Mouse (Mus musculus): ENCODE results near the gene Guca2b. TPM values are rescaled to one million over a fixed set of nuclear protein-coding genes. Genes with fewer than 3 reads are reported as not detected.

Guca2b gene
- total and polyA plus RNA-seq, 3 experiments = 0.33 TPM; not detected in 2

- no peaks in the 10 kb centered on the region for H3K36me3 ChIP-seq (replicated peaks)
- no peak overlapping the region for H3K4me3 ChIP-seq (ENCODE audit: low read depth, low read length)
- peaks cover 15% of the 10 kb centered on the region; the same call in 1 of the 2 replicates for H3K27me3 ChIP-seq (ENCODE audit: insufficient read depth, low read length)
- DNase-seq (ENCODE audit: low spot score) = no peak
- no peaks in the 10 kb centered on the region for H3K4me1 ChIP-seq (ENCODE audit: insufficient read depth, low read depth, low read length)
- TF ChIP-seq CTCF (IDR thresholded peaks at IDR 0.05; ENCODE audit: low read depth, low read length) = no peak
- TF ChIP-seq TAL1 (conservative IDR thresholded peaks at IDR 0.05; ENCODE audit: low read depth, low read length) = no peak
- TF ChIP-seq GATA1 (IDR thresholded peaks at IDR 0.05; ENCODE audit: borderline replicate concordance, low read length) = no peak
- TF ChIP-seq GATA2 (IDR thresholded peaks at IDR 0.05; ENCODE audit: borderline replicate concordance, low read depth, low read length) = no peak
- no peak for TF ChIP-seq POLR2AphosphoS5 (IDR thresholded peaks at IDR 0.05; ENCODE audit: insufficient replicate concordance, low read depth, low read length)
- ATAC-seq (ENCODE audit: extremely low read depth, insufficient number of reproducible peaks, low FRiP score, poor library complexity, severe bottlenecking) = no peak
- no peaks in the 10 kb centered on the region for H3K9me3 ChIP-seq (replicated peaks)
These were observed 27.0 kb upstream of the Guca2b start for GRCm38 (mm10) chr4:119685746-119686145.

DNA sequence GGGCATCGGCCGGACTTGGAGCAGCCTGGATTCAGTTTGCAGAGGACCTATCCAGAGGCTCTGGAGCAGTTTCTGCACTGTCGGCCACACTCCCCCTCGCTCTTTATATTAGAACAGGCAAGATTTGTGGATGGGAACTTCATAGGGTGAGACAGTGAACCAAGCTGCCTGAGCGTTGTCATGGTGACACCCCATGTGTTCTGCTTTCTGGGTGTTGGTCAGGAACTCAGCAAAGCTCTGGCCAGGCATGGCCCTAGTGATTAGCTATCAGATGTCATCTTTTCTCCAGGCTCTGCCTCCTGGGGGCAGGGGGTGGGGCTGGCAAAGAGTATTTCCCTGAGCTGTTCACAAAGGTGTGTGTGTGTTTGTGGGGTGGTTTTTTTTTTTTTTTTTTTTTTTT lies 23.8 kb upstream of the Guca2b start:
- H3K36me3 ChIP-seq (replicated peaks) = no peaks in the 10 kb centered on the region
- no peak overlapping the region for H3K4me3 ChIP-seq (ENCODE audit: low read depth, low read length)
- DNase-seq (ENCODE audit: low spot score) (no peak), ATAC-seq (ENCODE audit: extremely low read depth, insufficient number of reproducible peaks, low FRiP score, poor library complexity, severe bottlenecking) (no peak)
- peaks cover 13% of the 10 kb centered on the region; the same call in 1 of the 2 replicates for H3K27me3 ChIP-seq (ENCODE audit: insufficient read depth, low read length)
- H3K4me1 ChIP-seq (ENCODE audit: insufficient read depth, low read depth, low read length) = no peaks in the 10 kb centered on the region
- no peaks in the 10 kb centered on the region for H3K9me3 ChIP-seq (replicated peaks)
- TF ChIP-seq CTCF (IDR thresholded peaks at IDR 0.05; ENCODE audit: low read depth, low read length) = no peak
- TF ChIP-seq GATA2 (IDR thresholded peaks at IDR 0.05; ENCODE audit: borderline replicate concordance, low read depth, low read length) = no peak
- TF ChIP-seq GATA1 (IDR thresholded peaks at IDR 0.05; ENCODE audit: borderline replicate concordance, low read length) = no peak
- TF ChIP-seq TAL1 (conservative IDR thresholded peaks at IDR 0.05; ENCODE audit: low read depth, low read length) = no peak
- TF ChIP-seq POLR2AphosphoS5 (IDR thresholded peaks at IDR 0.05; ENCODE audit: insufficient replicate concordance, low read depth, low read length) = no peak

- H3K4me3 ChIP-seq (ENCODE audit: low read depth, low read length) = no peak overlapping the region
- no peaks in the 10 kb centered on the region for H3K4me1 ChIP-seq (ENCODE audit: insufficient read depth, low read depth, low read length)
- DNase-seq (ENCODE audit: low spot score) (no peak), ATAC-seq (ENCODE audit: extremely low read depth, insufficient number of reproducible peaks, low FRiP score, poor library complexity, severe bottlenecking) (no peak)
- no peaks in the 10 kb centered on the region for H3K36me3 ChIP-seq (replicated peaks)
- peaks cover 29% of the 10 kb centered on the region for H3K27me3 ChIP-seq (ENCODE audit: insufficient read depth, low read length)
- no peak for TF ChIP-seq GATA2 (IDR thresholded peaks at IDR 0.05; ENCODE audit: borderline replicate concordance, low read depth, low read length)
- no peak for TF ChIP-seq CTCF (IDR thresholded peaks at IDR 0.05; ENCODE audit: low read depth, low read length)
- TF ChIP-seq GATA1 (IDR thresholded peaks at IDR 0.05; ENCODE audit: borderline replicate concordance, low read length) = no peak
- no peak for TF ChIP-seq TAL1 (conservative IDR thresholded peaks at IDR 0.05; ENCODE audit: low read depth, low read length)
- TF ChIP-seq POLR2AphosphoS5 (IDR thresholded peaks at IDR 0.05; ENCODE audit: insufficient replicate concordance, low read depth, low read length) = no peak
- no peaks in the 10 kb centered on the region for H3K9me3 ChIP-seq (replicated peaks)
These were observed 13.9 kb upstream of the Guca2b start for GRCm38 (mm10) chr4:119672685-119673084.

DNA sequence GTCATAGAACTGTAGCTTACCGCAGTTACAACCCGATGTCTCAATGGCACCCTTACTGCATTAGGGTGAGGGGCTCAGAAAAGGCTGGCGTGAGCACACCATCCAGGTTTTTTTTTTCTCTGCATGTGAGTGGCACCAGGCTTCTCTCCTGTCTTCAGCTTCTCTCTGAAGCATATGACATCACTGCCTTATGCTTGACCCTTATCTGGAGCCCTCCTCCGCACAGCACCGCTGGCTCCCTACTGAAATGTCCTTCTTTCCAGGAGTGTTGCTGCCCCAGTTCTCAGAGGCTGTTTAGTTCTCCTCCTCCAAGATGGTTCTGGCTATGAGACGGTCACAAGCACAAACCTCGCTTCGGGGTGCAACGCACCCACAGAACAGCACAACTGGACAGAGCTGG lies 12.4 kb upstream of the Guca2b start:
- DNase-seq (ENCODE audit: low spot score) = no peak
- Histone ChIP-seq H3K9me3 (replicated peaks) (no peaks in the 10 kb centered on the region), H3K27me3 (ENCODE audit: insufficient read depth, low read length) (peaks cover 24% of the 10 kb centered on the region), H3K4me3 (ENCODE audit: low read depth, low read length) (no peak overlapping the region), H3K4me1 (ENCODE audit: insufficient read depth, low read depth, low read length) (no peaks in the 10 kb centered on the region), H3K36me3 (replicated peaks) (no peaks in the 10 kb centered on the region)
- TF ChIP-seq POLR2AphosphoS5 (IDR thresholded peaks at IDR 0.05; ENCODE audit: insufficient replicate concordance, low read depth, low read length) (no peak), CTCF (IDR thresholded peaks at IDR 0.05; ENCODE audit: low read depth, low read length) (no peak), TAL1 (conservative IDR thresholded peaks at IDR 0.05; ENCODE audit: low read depth, low read length) (no peak), GATA2 (IDR thresholded peaks at IDR 0.05; ENCODE audit: borderline replicate concordance, low read depth, low read length) (no peak), GATA1 (IDR thresholded peaks at IDR 0.05; ENCODE audit: borderline replicate concordance, low read length) (no peak)
- no peak for ATAC-seq (ENCODE audit: extremely low read depth, insufficient number of reproducible peaks, low FRiP score, poor library complexity, severe bottlenecking)

GRCm38 (mm10) chr4:119670736-119671135 lies 12.0 kb upstream of the Guca2b start:
- peaks cover 22% of the 10 kb centered on the region for H3K27me3 ChIP-seq (ENCODE audit: insufficient read depth, low read length)
- no peak for ATAC-seq (ENCODE audit: extremely low read depth, insufficient number of reproducible peaks, low FRiP score, poor library complexity, severe bottlenecking)
- no peaks in the 10 kb centered on the region for H3K36me3 ChIP-seq (replicated peaks)
- DNase-seq (ENCODE audit: low spot score) = no peak
- no peaks in the 10 kb centered on the region for H3K4me1 ChIP-seq (ENCODE audit: insufficient read depth, low read depth, low read length)
- H3K9me3 ChIP-seq (replicated peaks) = no peaks in the 10 kb centered on the region
- no peak for TF ChIP-seq CTCF (IDR thresholded peaks at IDR 0.05; ENCODE audit: low read depth, low read length)
- H3K4me3 ChIP-seq (ENCODE audit: low read depth, low read length) = no peak overlapping the region

GRCm38 (mm10) chr4:119670210-119670555 lies 11.4 kb upstream of the Guca2b start:
- TF ChIP-seq POLR2AphosphoS5 (IDR thresholded peaks at IDR 0.05; ENCODE audit: insufficient replicate concordance, low read depth, low read length) (no peak), GATA2 (IDR thresholded peaks at IDR 0.05; ENCODE audit: borderline replicate concordance, low read depth, low read length) (no peak), GATA1 (IDR thresholded peaks at IDR 0.05; ENCODE audit: borderline replicate concordance, low read length) (no peak), TAL1 (conservative IDR thresholded peaks at IDR 0.05; ENCODE audit: low read depth, low read length) (no peak), CTCF (IDR thresholded peaks at IDR 0.05; ENCODE audit: low read depth, low read length) (no peak)
- Histone ChIP-seq H3K4me3 (ENCODE audit: low read depth, low read length) (no peak overlapping the region), H3K36me3 (replicated peaks) (no peaks in the 10 kb centered on the region), H3K27me3 (ENCODE audit: insufficient read depth, low read length) (peaks cover 18% of the 10 kb centered on the region; the same call in 1 of the 2 replicates), H3K4me1 (ENCODE audit: insufficient read depth, low read depth, low read length) (no peaks in the 10 kb centered on the region), H3K9me3 (replicated peaks) (no peaks in the 10 kb centered on the region)
- ATAC-seq (ENCODE audit: extremely low read depth, insufficient number of reproducible peaks, low FRiP score, poor library complexity, severe bottlenecking) (no peak), DNase-seq (ENCODE audit: low spot score) (no peak)

Measured in G1E (cell line).